ENCODE assay signal across 10 mouse cellular contexts in genomic region chr5:36538576-36539187, GRCm38 (mm10). TPM values are rescaled to one million over a fixed set of nuclear protein-coding genes. Genes with fewer than 3 reads are reported as not detected.
DNase-seq lines count a peak whose midpoint lies in the region; ATAC-seq and TF ChIP-seq lines count a peak whose summit lies in the region.
"Had no signal": no experiment of that assay in that cellular context is flagged by ENCODE, and none has a peak within 500 bp of the region (broad histone marks: within the 10 kb centered on the region; RNA-seq: fewer than 3 reads in every experiment).

No protein-coding gene starts in this region.

- no peak overlapping the region for H3K27ac ChIP-seq in cerebellum, adult 2 months (ENCODE audit: insufficient read depth, low read length)
- H3K27ac ChIP-seq in liver, embryonic 13.5 days: no peak overlapping the region
- H3K27ac ChIP-seq: hindbrain, embryonic 15.5 days; neural tube, embryonic 13.5 days had no signal

- peak; percentile 42 to 48 for DNase-seq in cerebellum, adult 2 months
- DNase-seq in ovary, postnatal 36 days (ENCODE audit: low spot score): peak; percentile 55
- DNase-seq in ovary, postnatal 10 days (ENCODE audit: low spot score): no peak
- peak; percentile 62 for DNase-seq in c-Kit-positive CD71-positive TER-119-positive erythroid progenitor cells, embryonic 14.5 days (ENCODE audit: low spot score)
- peak; percentile 45 for DNase-seq in liver, embryonic 13.5 days
- DNase-seq in right cerebral cortex, postnatal 25 days: peak; percentile 35

- H3K27me3 ChIP-seq in cerebellum, adult 2 months (ENCODE audit: control insufficient read depth, insufficient read depth, low read length): no peaks in the 10 kb centered on the region
- no peaks in the 10 kb centered on the region for H3K27me3 ChIP-seq in liver, embryonic 13.5 days
- H3K27me3 ChIP-seq: hindbrain, embryonic 15.5 days; neural tube, embryonic 13.5 days had no signal

- ATAC-seq in cerebellum, adult (ENCODE audit: insufficient number of reproducible peaks, low FRiP score, low TSS enrichment): no peak
- ATAC-seq in hematopoietic stem cell, adult 5-6 weeks (replicated peaks in 1 of 2; ENCODE audit: insufficient read depth in 1 of 2, low FRiP score in 2 of 2, low TSS enrichment in 1 of 2, low read depth in 1 of 2, poor library complexity in 2 of 2, severe bottlenecking in 2 of 2): peak; percentile 91 to 92
- peak; percentile 54 for ATAC-seq in liver, embryonic 13.5 days (ENCODE audit: low read depth)

- H3K4me1 ChIP-seq in cerebellum, adult 2 months (ENCODE audit: control insufficient read depth, insufficient read depth, low read length): no peaks in the 10 kb centered on the region
- H3K4me1 ChIP-seq in liver, embryonic 13.5 days (replicated peaks): peaks cover 19% of the 10 kb centered on the region
- H3K4me1 ChIP-seq: hindbrain, embryonic 15.5 days; neural tube, embryonic 13.5 days had no signal

- no peaks in the 10 kb centered on the region for H3K36me3 ChIP-seq in liver, embryonic 13.5 days
- H3K36me3 ChIP-seq: hindbrain, embryonic 15.5 days; neural tube, embryonic 13.5 days had no signal

- TF ChIP-seq CTCF in cerebellum, adult 2 months (IDR thresholded peaks at IDR 0.05; ENCODE audit: borderline replicate concordance, insufficient read depth, low read depth, low read length): peak; percentile 51; the same call in 1 of the 2 replicates

- no peak overlapping the region for H3K4me3 ChIP-seq in cerebellum, adult 2 months (replicated peaks; ENCODE audit: insufficient read depth, low read depth, low read length)
- no peak overlapping the region for H3K4me3 ChIP-seq in liver, embryonic 13.5 days (replicated peaks)
- H3K4me3 ChIP-seq: hindbrain, embryonic 15.5 days; neural tube, embryonic 13.5 days had no signal

- H3K4me2 ChIP-seq in liver, embryonic 13.5 days: no peak overlapping the region
- H3K4me2 ChIP-seq: hindbrain, embryonic 15.5 days; neural tube, embryonic 13.5 days had no signal

- WGBS in cerebellum, adult 2 months: 43% methylated on average over 4 of the region's 4 CpGs
- 8% methylated on average over 4 of the region's 4 CpGs for WGBS in liver, embryonic 13.5 days (ENCODE audit: insufficient replicate concordance)

- no peak for TF ChIP-seq POLR2A in cerebellum, adult 2 months (IDR thresholded peaks at IDR 0.05; ENCODE audit: borderline replicate concordance, insufficient read depth, low read length)

- no peak overlapping the region for H3K9ac ChIP-seq in liver, embryonic 13.5 days
- H3K9ac ChIP-seq: hindbrain, embryonic 15.5 days; neural tube, embryonic 13.5 days had no signal

- H3K9me3 ChIP-seq in liver, embryonic 13.5 days (replicated peaks): no peaks in the 10 kb centered on the region
- H3K9me3 ChIP-seq: hindbrain, embryonic 15.5 days; neural tube, embryonic 13.5 days had no signal

RNA-seq across cellular contexts. Expression of gene Ccdc96, which starts 54.3 kb away (rescaled TPM):
- polyA plus RNA-seq in cerebellum, adult 2 months (2012; rRNA removed): 1.0 and 1.4 TPM in 2 replicates
- total RNA-seq in hematopoietic stem cell, adult 5-6 weeks (2017): 0.30 TPM in 1 of 2 replicates, not detected in the other
- polyA plus RNA-seq in liver, embryonic 13.5 days (2015; fragmentation: Nextera tagmentation; extraction: Ambion mirVana): 0.08 and 0.14 TPM in 2 replicates

RNA-seq across cellular contexts. Expression of gene Tbc1d14, which starts 54.4 kb away (rescaled TPM):
- 53.2 and 55.1 TPM in 2 replicates for polyA plus RNA-seq in cerebellum, adult 2 months (2012; rRNA removed)
- 8.8 and 16.7 TPM in 2 replicates for total RNA-seq in hematopoietic stem cell, adult 5-6 weeks (2017)
- 9.4 and 10.9 TPM in 2 replicates for polyA plus RNA-seq in liver, embryonic 13.5 days (2015; fragmentation: Nextera tagmentation; extraction: Ambion mirVana)

RNA-seq across cellular contexts. Expression of gene Tada2b, which starts 54.6 kb away (rescaled TPM):
- polyA plus RNA-seq in cerebellum, adult 2 months (2012; rRNA removed): 18.6 and 19.2 TPM in 2 replicates
- total RNA-seq in hematopoietic stem cell, adult 5-6 weeks (2017): 3.7 and 7.6 TPM in 2 replicates
- 1.2 TPM in 2 replicates for polyA plus RNA-seq in liver, embryonic 13.5 days (2015; fragmentation: Nextera tagmentation; extraction: Ambion mirVana)
